Mouse (Mus musculus) urinary bladder, postnatal 36 days (tissue): ENCODE measurements around the gene Nostrin.

Source experiments
- DNase-seq, 2 experiments: peaks; one replicate each; pipeline ENCODE4 v3.0.0; 2022; ENCODE audit warnings: low spot score in 2 of 2, mixed read lengths in 1 of 2

Nostrin gene

DNA sequence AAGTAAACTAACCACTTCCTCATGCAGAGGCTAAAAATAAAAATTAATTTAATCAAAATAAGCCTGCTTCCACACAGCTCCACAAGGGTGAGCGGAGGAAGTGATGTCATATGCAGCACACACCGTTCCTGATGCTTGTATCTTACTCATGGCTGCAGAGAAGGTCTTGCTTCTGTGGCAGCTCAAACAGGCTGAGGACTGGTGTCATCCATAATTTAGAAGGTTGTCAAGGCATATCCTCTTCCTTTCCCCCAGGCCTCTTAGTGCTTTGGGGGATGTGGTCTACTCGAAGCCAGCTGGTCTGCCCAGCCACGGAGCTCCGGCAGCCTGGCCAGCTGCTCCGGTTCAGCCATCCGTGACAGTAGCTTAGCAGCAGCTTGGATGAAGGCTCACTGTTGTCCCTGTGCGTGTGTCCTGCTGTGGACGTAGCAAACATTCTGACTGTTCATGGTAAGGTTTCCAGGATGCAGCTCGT lies 6.6 kb upstream of the Nostrin start:
- DNase-seq: no peak

DNA sequence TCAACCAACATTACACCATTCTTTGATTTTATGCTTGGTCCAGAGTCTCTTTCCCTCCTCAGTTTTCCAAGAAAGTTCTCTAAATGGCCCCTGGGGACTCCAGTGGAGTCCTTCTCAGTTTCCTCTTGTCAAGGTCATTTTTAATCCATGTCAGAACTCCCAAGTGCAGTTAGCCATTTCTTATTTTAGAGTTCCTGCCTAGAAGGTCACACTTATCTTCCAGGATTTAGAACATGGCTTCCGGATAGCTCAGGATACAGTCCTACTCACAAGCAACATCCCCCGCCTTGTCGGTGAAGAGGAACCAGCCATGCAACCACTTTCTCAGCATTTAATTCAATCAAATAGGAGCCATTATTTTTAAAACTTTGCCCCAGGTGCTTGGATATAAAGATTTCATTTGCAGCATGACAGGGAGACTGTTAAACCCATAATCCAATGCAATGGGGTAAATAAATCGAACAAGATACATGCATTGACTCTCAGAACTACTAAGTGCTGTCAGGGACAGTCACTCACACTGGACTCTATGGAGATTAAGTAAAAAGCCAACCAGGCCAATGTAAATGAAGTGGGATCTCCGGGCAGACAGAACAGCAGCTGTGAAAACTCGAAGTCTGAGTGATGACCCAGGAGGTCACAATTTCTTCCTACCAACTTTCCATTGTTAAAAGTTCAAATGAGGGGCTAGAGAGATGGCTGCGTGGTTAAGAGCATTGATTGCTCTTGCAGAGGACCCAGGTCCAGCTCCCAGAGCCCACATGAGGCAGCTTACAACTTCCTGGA lies 6.0 kb upstream of the Nostrin start:
- DNase-seq: no peak

DNA sequence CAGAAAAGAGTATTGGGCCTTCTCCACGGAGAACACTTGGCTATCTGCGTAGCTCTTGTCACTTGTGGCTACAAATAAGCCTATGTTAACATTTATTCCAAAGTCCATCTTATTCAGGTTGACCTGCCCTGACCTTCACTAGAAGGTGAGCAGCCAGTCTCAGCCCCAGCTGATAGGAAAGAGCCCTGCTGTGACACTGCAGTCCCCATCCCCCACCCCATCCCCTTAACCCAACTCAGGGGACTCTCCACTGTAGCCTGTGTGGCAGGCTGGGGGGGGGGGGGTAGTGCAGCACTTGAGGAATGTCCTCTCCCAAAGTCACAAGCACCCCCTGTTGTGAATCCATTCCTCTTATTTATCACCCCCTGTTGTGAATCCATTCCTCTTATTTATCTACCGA lies 3.6 kb upstream of the Nostrin start:
- DNase-seq: no peak

DNA sequence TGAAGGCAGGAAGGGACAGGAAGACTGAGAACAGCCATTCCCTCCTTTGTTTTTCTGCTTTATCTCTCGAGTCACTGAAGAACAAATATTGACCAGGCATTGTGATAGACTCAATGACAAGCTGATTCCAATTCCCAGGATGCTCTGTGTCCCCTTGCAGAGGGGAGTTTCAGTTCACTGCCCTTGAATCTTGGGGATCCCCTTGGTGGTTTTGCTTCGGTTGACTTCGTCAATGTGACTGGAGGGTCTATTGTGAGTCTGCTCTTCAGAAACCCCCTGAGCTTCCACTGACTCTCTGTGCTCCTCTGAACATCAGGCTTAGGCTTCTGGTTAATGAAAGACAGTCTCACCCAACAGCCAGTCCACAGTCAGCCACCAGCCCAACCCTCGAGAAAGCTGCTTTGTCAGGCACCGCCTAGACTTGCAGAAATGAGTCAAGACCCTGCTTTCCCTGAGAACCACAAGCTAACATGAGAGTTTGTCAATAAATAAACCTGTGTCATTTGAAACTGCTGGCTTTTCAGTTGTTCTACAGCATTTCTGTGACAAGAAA lies 3.0 kb upstream of the Nostrin start:
- peak; percentile 23 to 44 for DNase-seq

DNA sequence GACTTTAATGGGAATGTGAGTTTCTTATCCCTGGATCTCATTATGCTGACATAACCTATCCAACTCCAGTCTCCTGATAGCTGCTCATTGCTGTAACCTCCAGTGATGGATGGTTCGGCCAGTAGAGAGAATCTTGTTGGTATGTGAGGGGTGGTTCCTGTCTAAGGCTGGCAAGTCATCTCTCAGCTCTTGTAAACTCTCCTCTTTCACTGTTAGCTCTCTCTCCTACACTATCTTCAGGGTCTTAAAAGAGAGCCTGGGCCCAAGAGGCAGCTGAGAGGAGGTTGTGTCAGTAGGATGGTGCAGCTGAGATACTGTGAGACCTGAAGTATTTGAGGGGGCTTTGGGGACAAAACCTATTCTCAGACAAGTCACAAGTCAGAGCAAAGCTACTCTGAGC lies 1.4 kb upstream of the Nostrin start:
- DNase-seq: no peak

DNA sequence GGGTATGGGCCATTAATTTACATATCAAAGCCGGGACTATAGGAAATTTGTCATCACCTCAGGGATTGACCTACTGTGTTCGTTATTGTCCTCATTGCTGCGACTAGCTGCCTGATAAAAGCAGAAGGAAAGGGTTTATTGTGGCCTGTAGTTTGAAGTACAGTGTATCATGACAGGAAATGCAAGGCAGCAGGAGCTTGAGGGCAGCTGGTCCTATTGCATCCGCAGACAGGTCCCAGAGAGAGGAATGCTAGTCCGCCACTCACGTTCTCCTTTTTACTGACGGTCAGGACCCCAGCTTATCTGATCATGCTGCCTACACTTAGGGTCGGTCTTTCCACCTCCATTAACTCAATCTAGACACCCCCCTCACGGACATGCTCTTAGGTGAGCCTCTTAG lies 663 bp upstream of the Nostrin start:
- no peak for DNase-seq

DNA sequence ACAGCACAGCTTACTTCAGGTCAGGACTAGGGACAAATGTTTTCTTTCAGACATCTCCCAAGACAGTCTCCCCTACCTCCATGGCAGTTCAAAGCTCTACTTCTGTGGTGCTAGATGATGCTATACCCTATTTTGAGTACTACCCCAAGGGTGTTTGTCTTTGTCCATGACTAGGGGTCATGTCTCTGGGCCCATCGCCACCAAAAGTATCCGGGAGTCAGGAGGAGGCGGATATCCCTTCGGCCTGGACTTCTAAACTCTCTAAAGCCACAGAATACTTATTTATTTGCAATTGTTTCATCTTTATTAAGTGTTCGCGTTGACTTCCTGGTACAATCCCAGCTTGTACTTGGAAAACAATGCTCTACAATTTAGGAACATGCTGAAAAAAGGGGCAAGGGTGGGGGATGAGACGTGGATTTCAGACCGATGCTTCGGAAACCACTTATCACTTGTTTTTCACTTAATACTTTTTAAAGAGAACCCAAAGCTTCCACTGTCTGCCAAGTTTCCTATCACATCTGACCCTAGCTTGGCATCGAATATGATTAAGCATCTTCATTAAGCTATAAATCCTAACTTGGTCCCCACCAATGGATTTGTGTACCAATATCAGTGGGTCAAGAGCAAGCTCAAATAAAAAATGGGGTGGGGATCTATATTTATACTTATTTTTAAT lies 1.9 kb downstream of the Nostrin start:
- no peak for DNase-seq

DNA sequence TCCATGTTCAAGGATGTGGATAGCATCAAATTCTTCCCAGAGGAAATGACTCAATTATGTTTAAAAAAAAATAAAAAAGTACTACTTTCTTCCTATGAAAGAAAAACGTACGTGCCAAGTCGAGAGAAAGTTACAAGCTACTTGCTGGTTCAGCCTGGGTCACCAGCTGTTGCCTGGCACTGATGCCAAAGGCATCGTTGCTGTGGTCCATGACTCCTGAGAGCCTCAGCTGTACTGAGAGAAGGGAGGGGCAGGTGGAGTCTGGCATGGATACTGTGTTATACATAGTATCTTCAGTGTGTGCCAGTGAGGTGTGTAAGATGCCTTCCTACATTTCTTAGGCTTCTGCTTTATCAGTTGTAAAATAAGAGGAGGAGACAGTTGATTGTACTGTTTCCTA lies 3.2 kb downstream of the Nostrin start:
- no peak for DNase-seq

DNA sequence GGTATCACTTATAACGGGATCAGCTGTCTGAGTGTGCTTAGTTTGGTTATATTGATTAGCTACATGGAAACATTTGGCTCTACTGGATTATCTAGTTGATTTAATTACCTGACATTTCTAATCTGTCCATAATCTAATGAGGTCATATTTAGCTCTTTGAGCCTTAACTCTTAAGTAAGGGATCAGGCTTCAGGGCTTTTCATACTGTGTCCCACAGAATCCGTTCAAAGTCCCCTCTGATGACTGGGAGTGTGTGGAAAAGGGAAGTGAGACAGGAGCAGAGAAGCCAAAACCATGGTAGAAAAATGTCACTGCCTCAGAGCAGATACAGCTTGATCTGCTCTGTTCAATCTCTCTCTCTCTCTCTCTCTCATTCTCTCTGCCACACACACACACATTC lies 4.6 kb downstream of the Nostrin start:
- DNase-seq: no peak

DNA sequence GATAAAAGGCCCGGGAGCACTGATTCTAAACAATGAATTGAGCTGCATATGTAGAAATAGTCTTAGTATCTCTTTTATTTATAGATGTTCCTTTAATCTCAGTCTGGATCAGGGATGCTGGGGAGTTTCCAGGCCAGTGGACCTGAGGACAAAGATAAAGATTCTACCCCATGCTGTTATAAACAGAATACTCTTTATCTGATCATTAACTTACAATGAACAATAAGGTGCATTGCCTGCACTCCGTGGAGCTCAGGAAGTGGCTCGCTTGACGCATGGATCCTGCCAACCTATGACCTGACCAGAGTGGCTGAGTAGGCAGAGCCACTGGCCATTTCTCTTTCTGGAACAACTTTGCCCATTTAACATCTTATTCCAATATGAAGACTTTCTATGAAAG lies 5.2 kb downstream of the Nostrin start:
- DNase-seq: no peak

DNA sequence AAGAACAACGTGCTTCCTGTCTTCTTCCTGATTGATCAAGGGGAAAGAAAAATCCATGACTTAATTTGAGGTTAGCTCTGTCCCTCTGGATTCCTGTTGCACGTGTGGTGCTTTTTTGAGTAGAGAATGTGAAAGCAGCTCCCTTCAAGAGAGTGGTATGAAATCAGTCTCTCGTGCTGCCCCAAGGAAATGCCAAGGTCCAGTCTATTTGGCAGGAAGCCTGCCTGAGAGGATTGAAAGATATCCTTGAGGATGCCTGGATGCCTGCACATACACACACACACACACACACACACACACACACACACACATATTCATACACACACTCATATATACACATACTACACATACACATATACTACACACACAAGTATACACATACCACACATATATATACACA lies 13.1 kb downstream of the Nostrin start:
- no peak for DNase-seq

DNA sequence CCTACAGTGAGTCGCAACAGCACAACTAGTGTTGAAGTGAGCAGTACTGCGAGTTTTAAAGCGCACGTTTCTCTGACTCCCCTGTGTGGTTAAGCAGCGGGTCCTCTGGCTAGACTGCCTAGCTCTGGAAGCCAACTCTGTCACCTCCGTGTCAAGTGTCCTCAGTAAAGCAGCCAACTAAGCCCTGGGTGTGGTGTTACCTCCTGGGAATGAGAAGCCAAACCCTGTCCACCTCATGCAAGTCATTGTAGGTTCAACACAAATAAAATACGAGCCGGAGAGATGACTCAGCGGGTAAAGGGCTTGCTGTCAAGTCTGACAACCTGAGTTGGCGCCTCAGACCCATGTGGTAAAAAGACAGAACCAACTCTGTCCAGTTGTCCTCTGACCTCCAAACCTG lies 13.6 kb downstream of the Nostrin start:
- DNase-seq: peak; percentile 17 to 19

DNA sequence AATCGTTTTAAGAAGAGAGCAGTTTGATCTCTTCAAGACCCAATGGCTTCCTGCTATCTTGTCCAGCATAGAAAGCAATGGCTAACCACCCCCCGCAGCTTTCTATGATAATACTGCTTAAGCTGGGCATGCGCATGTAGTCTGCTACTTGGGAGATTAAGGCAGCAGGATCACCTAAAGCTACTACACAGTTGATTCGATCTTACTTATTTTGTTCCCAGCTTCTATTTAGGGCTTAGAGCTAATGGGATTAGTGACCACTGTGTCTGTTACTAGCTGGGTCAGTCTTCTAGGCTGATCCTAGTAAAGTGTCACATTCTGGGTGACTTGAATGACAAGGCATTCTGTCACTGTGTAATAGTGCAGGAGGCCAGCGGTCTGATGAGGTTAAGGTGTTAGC lies 15.2 kb downstream of the Nostrin start:
- no peak for DNase-seq

DNA sequence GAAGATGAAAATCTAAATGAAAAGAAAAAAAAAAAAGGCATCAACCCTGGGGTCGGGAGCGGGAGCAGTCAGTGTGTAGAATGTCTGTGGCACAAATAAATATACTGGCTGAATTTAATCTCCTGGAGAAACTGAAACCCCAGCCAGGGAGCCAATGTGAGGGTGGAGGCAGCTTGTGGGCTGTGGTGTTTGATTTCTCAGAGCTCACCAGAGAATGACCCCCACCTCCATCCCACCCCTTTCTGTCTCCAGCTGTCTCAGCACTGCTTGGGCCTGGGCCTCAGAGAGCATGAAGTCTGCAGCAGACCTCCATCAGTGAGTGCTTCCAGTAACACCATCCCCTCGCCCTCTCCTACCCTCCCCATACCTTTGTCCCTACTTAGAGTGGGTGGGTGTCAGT lies 20.3 kb downstream of the Nostrin start:
- no peak for DNase-seq

DNA sequence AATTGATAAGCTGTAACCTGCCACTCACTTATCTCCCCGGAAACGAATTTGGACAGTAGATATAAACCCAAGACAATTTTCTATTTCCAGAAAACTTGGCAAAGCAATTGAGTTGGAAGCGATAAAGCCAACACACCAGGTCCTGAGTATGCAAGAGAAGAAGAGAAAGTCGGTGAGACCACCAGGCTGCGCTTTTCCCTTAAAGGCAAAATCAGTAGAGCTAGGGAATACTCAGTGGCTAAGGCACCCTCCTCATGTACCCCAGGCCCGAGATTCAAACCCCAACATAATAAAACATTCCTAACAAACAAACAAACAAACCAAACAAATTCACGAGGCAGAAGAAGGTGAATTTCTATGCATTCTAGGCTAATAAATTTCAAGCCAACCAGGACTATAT lies 20.7 kb downstream of the Nostrin start:
- DNase-seq: no peak

DNA sequence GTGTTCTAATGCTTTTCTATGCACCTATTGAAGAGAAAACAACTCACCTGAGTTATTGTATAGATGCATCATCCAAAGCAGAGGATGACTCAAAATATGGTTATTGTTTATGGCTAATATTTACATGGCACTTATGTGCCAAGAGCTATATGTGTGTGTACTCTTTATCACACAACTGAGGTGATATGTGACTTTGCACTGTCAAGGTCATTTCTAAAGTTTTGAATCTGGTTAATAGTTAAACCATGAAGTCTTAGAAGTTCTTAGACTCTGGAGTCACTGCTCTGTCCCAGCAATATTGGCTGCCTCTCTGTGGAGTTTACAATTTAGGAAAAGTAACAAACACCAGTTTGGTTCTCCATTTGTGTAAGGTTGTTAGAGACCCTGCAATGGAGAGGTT lies 23.3 kb downstream of the Nostrin start:
- no peak for DNase-seq

DNA sequence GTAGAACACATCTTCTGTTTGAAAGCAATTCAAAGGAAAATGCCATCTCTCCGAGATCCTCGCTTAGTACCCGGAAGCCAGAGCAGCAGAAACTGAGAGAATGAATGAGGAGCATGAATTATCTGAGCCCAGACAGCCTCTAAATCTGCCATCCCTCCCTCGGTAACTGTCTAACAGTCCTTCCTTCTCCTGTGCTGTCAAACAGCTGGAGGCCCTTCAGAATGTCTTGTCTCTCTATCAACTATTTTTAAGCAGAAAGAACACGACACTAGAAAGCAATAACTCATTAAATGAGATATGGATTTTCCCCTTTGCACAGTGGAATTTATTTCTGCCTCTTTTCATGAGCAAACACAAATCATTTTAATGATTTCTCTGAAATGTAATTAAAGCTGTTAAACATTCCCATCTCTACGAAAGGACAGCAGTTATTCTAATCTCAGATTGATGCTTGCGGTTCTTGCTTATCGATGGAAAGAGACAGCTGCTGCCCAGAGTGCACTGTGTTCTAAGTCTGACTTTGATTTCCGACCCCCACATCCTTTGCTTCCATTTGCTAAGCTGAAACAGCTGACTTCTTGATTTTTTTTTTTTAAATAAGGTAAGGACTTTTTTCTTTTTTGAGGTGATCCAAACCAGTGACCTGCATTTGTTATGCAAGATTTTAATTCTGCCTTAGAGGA lies 34.9 kb downstream of the Nostrin start:
- DNase-seq: no peak

DNA sequence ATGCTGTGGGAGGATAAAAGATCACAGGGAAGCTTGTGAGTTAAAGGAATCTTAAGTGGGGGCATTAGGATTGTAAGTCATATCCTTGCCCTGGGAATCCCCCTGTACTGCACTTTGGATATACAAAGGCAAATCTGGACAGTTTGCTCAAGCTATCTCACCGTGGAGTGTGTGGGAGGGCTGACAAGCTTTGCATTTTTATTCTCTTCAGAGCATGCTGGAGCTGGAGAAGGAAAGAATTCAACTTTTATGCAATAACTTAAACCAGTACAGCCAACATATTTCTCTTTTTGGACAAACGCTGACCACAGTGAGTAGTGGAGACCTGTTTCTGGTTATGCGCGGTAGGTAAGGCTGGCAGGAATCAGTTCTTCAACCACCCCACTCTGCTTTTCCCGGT lies 39.7 kb downstream of the Nostrin start:
- no peak for DNase-seq

DNA sequence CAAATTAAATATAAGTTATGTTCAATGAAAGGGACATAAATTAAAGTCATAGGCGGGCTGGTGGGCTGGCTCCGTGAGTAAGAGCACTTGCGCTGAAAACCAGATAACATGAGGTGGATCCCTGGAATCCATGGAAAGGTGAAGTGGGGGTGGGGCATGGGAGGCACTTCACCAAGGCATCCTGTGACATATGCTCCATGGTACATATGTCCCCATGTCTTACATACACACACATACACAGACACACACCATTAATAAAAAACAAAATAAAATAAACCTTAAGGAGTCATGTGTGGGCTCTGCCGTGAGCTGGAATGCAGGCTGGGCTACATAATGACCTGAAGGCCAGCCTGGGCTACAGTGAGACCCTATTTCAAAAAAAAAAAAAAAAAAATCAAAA lies 44.1 kb downstream of the Nostrin start:
- no peak for DNase-seq

DNA sequence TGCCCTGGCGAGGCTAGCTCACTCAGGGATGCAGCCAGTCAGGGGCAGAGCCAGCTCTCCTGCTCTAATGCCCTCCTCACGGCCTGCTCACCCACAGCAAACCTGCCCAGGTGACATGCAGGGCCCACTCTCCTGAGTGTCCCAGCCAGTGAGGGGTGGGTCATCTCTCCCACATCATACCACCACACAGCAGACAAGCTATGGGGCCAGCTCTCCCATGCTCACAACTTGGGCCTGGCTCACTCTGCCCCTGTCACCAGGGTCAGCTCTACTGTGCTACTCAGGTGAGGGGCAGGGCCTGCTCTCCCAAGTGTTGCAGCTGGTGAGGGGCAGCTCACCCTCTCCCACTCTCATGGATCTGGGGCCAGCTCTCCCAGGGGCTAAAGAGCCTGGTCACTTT lies 52.4 kb downstream of the Nostrin start:
- no peak for DNase-seq

DNA sequence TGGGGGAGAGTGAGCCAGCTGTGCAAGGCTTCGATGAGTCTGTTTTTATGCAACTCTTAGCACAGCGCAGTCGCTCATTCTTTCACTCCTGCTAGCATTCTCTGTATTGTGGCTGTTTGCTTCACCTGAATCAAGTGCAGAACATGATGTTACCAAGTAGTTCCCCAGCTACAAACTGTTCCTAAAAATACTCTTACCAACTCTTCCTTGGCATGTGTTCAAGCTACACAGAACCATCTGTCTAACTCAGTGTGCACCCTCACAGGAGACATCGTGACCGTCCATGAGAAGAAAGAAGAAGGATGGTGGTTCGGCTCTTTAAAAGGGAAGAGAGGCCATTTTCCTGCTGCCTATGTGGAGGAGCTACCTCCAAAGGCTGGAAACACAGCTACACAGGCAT lies 53.1 kb downstream of the Nostrin start:
- DNase-seq: no peak

DNA sequence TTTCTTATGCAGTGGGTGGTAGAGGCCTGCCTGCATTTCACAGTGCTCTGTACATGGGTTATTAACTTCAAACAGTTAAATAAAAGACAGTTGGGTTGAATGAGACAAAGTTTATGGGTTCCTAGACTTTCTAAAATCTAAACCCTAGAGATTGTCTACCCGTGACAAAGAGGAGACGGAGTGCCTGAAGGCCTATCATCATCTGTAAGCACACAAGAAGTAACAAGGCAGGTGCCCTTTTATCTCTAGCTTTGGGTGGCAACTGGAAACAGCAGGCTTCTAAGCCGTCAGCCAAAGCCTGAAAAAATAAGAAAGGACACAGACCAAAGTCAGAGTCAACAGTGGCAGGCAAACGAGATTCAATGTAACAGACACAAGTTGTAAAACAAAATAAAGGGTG lies 53.6 kb downstream of the Nostrin start:
- no peak for DNase-seq

DNA sequence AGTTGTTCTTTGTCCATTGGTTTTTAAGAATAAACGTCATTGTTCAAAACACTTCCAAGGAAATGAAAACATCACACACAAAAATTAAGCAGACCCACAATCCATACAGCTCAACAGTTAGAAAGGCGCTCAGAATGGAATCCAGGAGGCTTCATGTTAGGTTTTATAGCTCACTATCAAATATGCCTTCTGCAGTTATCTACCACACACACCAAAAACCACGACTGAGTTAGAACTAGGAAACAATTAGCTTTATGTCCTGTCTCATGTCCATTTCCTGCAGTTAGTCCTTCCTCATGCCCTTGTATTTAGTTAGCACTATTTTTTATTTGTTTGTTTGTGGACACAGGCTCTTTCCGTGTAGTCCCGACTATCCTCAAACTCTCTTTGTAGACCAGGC lies 55.5 kb downstream of the Nostrin start:
- no peak for DNase-seq
